Mouse (Mus musculus) midbrain, embryonic 11.5 days (tissue): ENCODE data around the gene BC117090. TPM values are rescaled to one million over a fixed set of nuclear protein-coding genes. Genes with fewer than 3 reads are reported as not detected.

Source experiments
- polyA plus RNA-seq: library from polyadenylated mRNA; unstranded; fragments of >200 nt; fragmentation: Nextera tagmentation; extraction: Ambion mirVana; gene quantifications from 2 replicates; pipeline ENCODE4 v1.2.1, GENCODE M21; 2014

BC117090 gene
- polyA plus RNA-seq, 1 experiment from 2014 or later, result not detected

Other genes starting within 250 kb of the BC117090 start
- gene Csta1, start 203.1 kb downstream of the BC117090 start, polyA plus RNA-seq, result 0.06 and 0.12 TPM in 2 replicates
- not detected in 2 replicates for gene Stfa2l1, start 177.5 kb downstream of the BC117090 start, polyA plus RNA-seq
- gene Gm5483, start 150.1 kb downstream of the BC117090 start, polyA plus RNA-seq, result 0.78 TPM in 1 of 2 replicates, not detected in the other
- not detected in 2 replicates for gene Gm5416, start 123.9 kb downstream of the BC117090 start, polyA plus RNA-seq
- gene 2010005H15Rik, start 112.9 kb downstream of the BC117090 start, polyA plus RNA-seq, result not detected in 2 replicates
- gene Stfa1, start 57.4 kb downstream of the BC117090 start, polyA plus RNA-seq, result 0.90 and 1.4 TPM in 2 replicates
- 0.87 and 0.90 TPM in 2 replicates for gene BC100530, start 33.4 kb upstream of the BC117090 start, polyA plus RNA-seq
- not detected in 2 replicates for gene Stfa2, start 74.1 kb upstream of the BC117090 start, polyA plus RNA-seq
- not detected in 2 replicates for gene Stfa3, start 121.1 kb upstream of the BC117090 start, polyA plus RNA-seq
- gene Casr, start 227.8 kb upstream of the BC117090 start, polyA plus RNA-seq, result 0.20 TPM in 1 of 2 replicates, not detected in the other